Mouse (Mus musculus): Measurements from ENCODE around the gene Ercc1.

DNA sequence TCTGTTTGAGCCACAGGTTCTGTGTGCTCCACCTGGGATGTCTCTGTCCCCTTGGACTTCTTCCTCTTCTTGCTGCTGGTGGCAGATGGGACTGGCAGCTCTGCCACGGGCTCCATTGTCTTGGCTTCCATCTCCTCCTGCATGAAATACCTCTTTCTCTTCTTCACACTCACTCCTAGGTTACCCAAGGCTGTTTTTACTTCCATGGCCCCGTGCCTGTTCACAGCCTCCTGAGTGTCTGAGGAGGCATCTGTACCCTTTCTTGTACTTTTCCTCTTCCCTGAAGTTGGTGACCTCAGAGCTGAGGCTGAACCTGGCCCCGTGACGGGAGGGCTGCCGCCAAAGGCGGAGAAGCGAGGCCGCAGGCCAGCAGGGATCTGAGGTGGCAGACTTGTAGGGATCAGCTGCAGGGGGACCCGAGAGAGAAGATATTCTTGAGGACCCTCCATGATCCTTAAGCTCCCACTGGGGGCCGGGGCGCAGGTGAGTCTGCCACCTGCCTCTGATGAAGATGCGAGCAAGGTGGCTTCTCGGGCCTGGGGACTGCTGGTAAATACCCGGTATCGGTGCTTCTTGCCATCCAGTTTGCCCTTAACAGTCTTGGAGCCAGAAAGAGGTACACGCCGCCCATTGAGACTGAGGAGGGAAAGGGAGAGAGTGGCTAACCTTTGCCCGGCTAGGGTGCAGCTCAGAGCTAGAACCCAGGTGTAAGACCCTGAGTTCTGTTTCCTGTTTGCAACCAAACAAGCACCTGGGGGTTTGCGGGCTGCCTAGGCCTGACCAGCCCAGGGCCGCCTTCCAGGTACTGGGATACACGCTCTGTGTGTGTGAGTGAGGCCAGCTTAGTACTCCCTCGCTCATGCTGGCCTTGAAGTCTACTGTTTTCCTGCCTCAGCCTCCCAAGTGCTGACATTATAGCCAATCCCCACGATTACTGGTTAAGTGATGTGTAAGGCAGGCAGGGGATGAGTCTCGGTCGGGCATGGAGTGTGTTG, 13.1 kb downstream of the Ercc1 start:
- no peak for TF ChIP-seq CTCF (IDR thresholded peaks at IDR 0.05; ENCODE audit: low read depth)
- TF ChIP-seq EP300 (IDR thresholded peaks at IDR 0.05; ENCODE audit: low read depth) = no peak
